Mouse (Mus musculus): ENCODE measurements around the gene Heatr4. TPM values are rescaled to one million over a fixed set of nuclear protein-coding genes. Genes with fewer than 3 reads are reported as not detected.
A peak's percentile ranks its signal among the peaks of the same experiment; 100 is the strongest.
"Not testable (repeated sequence)": the region's sequence is repeated elsewhere in the genome, so short reads cannot be mapped to it uniquely, and the experiment has no call there.

Gene Heatr4
- polyA plus RNA-seq, 1 experiment from 2014 or later = not detected

DNA sequence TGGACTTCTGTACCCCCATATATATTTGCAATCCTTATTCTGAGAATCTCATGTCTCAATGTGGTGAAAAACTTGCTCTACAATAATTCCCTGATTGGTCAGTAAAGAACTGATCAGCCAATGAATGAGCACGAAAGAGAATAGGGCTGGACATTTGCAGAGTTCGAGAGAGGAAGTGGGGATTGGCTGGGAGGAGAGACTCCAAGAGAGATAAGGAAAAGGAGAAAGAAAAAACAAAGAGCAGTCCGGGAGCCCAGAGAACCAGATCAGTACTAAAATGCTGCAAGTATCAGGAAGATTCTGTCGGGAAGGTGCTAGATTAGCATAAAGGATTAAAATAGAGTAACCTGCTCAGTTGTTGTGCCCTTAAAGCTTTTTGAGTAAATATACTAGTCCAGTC is 35.6 kb downstream of the Heatr4 start:
- Histone ChIP-seq H3K4me2 (replicated peaks; ENCODE audit: low read depth, low read length) (no peak overlapping the region), H3K36me3 (ENCODE audit: insufficient read depth, low read length) (no peaks in the 10 kb centered on the region), H3K9ac (replicated peaks; ENCODE audit: low read depth) (no peak overlapping the region), H3K27me3 (replicated peaks; ENCODE audit: insufficient read depth, low read length) (no peaks in the 10 kb centered on the region), H3K4me3 (ENCODE audit: low read depth, low read length) (no peak overlapping the region), H3K4me1 (ENCODE audit: insufficient read depth, low read depth, low read length) (0 out of 2 replicates have a peak, but pooled peaks cover 5% of the 10 kb centered on the region), H3K9me3 (ENCODE audit: low read length) (no peaks in the 10 kb centered on the region), H3K27ac (ENCODE audit: low read length) (no peak overlapping the region)
- DNase-seq (ENCODE audit: low spot score) = no peak
- no peak for ATAC-seq
- no peak for TF ChIP-seq CTCF (IDR thresholded peaks at IDR 0.05)
- TF ChIP-seq EP300 (IDR thresholded peaks at IDR 0.05) = no peak
- 48% methylated on average over 4 of the region's 4 CpGs for WGBS

- TF ChIP-seq CTCF (IDR thresholded peaks at IDR 0.05) = no peak
- peak; percentile 97 for TF ChIP-seq EP300 (IDR thresholded peaks at IDR 0.05)
- peak; percentile 75 for DNase-seq (ENCODE audit: low spot score)
- 61% methylated on average over 8 of the region's 8 CpGs for WGBS
- Histone ChIP-seq H3K9me3 (ENCODE audit: low read length) (no peaks in the 10 kb centered on the region), H3K36me3 (ENCODE audit: insufficient read depth, low read length) (no peaks in the 10 kb centered on the region), H3K4me1 (ENCODE audit: insufficient read depth, low read depth, low read length) (0 out of 2 replicates have a peak, but pooled peaks cover 4% of the 10 kb centered on the region), H3K4me2 (replicated peaks; ENCODE audit: low read depth, low read length) (no peak overlapping the region), H3K4me3 (ENCODE audit: low read depth, low read length) (no peak overlapping the region), H3K27ac (ENCODE audit: low read length) (peak overlapping the region; percentile 52; the same call in 1 of the 2 replicates), H3K27me3 (replicated peaks; ENCODE audit: insufficient read depth, low read length) (no peaks in the 10 kb centered on the region), H3K9ac (replicated peaks; ENCODE audit: low read depth) (no peak overlapping the region)
- peak; percentile 81 for ATAC-seq
Measured at GRCm38 (mm10) chr12:83947260-83947811, 37.3 kb downstream of the Heatr4 start.

DNA sequence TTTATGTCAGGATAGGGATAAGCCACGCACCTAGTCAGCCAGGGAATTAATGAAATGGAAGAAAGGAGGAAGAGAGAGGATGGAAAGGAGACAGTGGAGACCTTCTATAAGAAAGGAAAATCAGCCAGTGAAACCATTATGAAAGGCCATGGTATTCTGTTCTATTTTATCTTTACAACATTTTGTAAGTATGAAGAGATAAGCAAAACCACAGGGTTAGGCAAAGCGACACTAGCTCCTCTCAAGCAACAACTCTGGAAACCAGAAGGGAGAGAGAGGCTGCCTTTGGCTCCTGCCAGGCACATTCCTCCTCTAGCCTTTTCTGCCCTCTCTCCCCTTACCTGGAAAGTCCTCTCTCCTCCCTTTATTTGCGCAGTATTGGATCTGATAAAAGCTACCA is 42.7 kb downstream of the Heatr4 start:
- no peaks in the 10 kb centered on the region for H3K27me3 ChIP-seq (replicated peaks; ENCODE audit: insufficient read depth, low read length)
- H3K4me3 ChIP-seq (ENCODE audit: low read depth, low read length) = no peak overlapping the region
- TF ChIP-seq CTCF (IDR thresholded peaks at IDR 0.05) (no peak), EP300 (IDR thresholded peaks at IDR 0.05) (no peak)
- H3K9ac ChIP-seq (replicated peaks; ENCODE audit: low read depth) = no peak overlapping the region
- ATAC-seq = no peak
- H3K4me1 ChIP-seq (ENCODE audit: insufficient read depth, low read depth, low read length) = no peaks in the 10 kb centered on the region
- H3K4me2 ChIP-seq (replicated peaks; ENCODE audit: low read depth, low read length) = no peak overlapping the region
- H3K36me3 ChIP-seq (ENCODE audit: insufficient read depth, low read length) = no peaks in the 10 kb centered on the region
- WGBS = 62% methylated on average over 3 of the region's 3 CpGs
- H3K27ac ChIP-seq (ENCODE audit: low read length) = no peak overlapping the region
- no peaks in the 10 kb centered on the region for H3K9me3 ChIP-seq (ENCODE audit: low read length)
- no peak for DNase-seq (ENCODE audit: low spot score)

DNA sequence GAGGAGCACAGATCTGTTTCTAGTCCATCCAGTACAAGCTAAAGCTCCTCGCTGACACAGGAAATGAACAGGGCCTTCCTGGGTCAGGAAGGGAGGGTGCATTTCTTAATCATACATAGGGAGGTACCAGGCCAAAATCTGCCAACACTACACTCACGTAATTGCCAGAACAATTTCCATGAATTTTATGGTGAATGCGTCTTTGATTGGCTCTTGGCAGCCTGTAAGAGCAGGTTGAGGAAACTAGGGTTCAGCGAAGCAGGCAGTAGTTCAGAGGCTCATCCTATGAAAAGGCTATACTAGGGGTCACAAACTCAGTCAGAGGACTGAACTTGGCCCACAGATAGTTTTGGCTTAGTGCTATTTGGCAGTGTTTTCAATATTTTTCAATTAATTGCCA is 44.6 kb downstream of the Heatr4 start:
- no peaks in the 10 kb centered on the region for H3K27me3 ChIP-seq (replicated peaks; ENCODE audit: insufficient read depth, low read length)
- H3K9ac ChIP-seq (replicated peaks; ENCODE audit: low read depth) = no peak overlapping the region
- H3K9me3 ChIP-seq (ENCODE audit: low read length) = no peaks in the 10 kb centered on the region
- H3K36me3 ChIP-seq (ENCODE audit: insufficient read depth, low read length) = no peaks in the 10 kb centered on the region
- ATAC-seq (peak; percentile 35; the same call in 1 of the 2 replicates), DNase-seq (ENCODE audit: low spot score) (peak; percentile 45)
- WGBS = 53% methylated on average over 4 of the region's 4 CpGs
- H3K4me2 ChIP-seq (replicated peaks; ENCODE audit: low read depth, low read length) = no peak overlapping the region
- no peaks in the 10 kb centered on the region for H3K4me1 ChIP-seq (ENCODE audit: insufficient read depth, low read depth, low read length)
- no peak overlapping the region for H3K4me3 ChIP-seq (ENCODE audit: low read depth, low read length)
- H3K27ac ChIP-seq (ENCODE audit: low read length) = peak overlapping the region; percentile 14; the same call in 1 of the 2 replicates
- no peak for TF ChIP-seq CTCF (IDR thresholded peaks at IDR 0.05)
- TF ChIP-seq EP300 (IDR thresholded peaks at IDR 0.05) = peak; percentile 64

DNA sequence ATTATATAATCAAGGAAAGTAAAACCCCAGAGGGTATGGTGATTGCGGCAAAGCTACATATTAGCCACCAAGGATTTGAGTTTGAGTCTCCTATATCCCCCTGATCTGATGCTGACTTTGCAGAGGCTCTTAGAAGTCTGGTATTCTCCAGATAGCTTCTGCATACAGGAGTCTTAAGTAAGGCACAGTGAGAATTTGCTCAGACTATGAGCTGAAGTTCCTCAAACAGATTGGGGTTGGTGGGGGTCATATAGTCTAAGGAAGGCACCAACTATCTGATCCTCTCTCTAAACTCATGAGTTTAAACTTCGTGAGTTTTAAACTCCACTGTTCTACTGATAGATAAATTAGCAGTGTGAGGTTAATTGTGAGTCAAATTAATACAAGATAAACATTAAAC is 45.3 kb downstream of the Heatr4 start:
- Histone ChIP-seq H3K27ac (ENCODE audit: low read length) (0 out of 2 replicates have a peak overlapping the region, but pooled peaks have one; percentile 14), H3K9ac (replicated peaks; ENCODE audit: low read depth) (no peak overlapping the region), H3K27me3 (replicated peaks; ENCODE audit: insufficient read depth, low read length) (no peaks in the 10 kb centered on the region), H3K4me3 (ENCODE audit: low read depth, low read length) (no peak overlapping the region), H3K4me1 (ENCODE audit: insufficient read depth, low read depth, low read length) (no peaks in the 10 kb centered on the region), H3K36me3 (ENCODE audit: insufficient read depth, low read length) (no peaks in the 10 kb centered on the region), H3K9me3 (ENCODE audit: low read length) (no peaks in the 10 kb centered on the region), H3K4me2 (replicated peaks; ENCODE audit: low read depth, low read length) (no peak overlapping the region)
- TF ChIP-seq CTCF (IDR thresholded peaks at IDR 0.05) = no peak
- TF ChIP-seq EP300 (IDR thresholded peaks at IDR 0.05) = no peak
- DNase-seq (ENCODE audit: low spot score) = no peak
- WGBS = 67% methylated on average over 2 of the region's 2 CpGs
- ATAC-seq = no peak

- 25% methylated on average over 1 of the region's 1 CpGs for WGBS
- H3K27me3 ChIP-seq (replicated peaks; ENCODE audit: insufficient read depth, low read length); H3K36me3 ChIP-seq (ENCODE audit: insufficient read depth, low read length); H3K9me3 ChIP-seq (ENCODE audit: low read length); H3K4me2 ChIP-seq (replicated peaks; ENCODE audit: low read depth, low read length); DNase-seq (ENCODE audit: low spot score); H3K27ac ChIP-seq (ENCODE audit: low read length); H3K4me3 ChIP-seq (ENCODE audit: low read depth, low read length); H3K9ac ChIP-seq (replicated peaks; ENCODE audit: low read depth); H3K4me1 ChIP-seq (ENCODE audit: insufficient read depth, low read depth, low read length): not testable (repeated sequence)
- TF ChIP-seq EP300 (IDR thresholded peaks at IDR 0.05) = peak; percentile 71; the same call in 1 of the 2 replicates
- peak; percentile 23; the same call in 1 of the 2 replicates for ATAC-seq
Measured at GRCm38 (mm10) chr12:83938592-83938991, 46.1 kb downstream of the Heatr4 start.

All from lung, postnatal 0 days (tissue).